Mouse (Mus musculus) lung, adult 2 months (tissue): ENCODE measurements around the gene Dnah8. TPM values are rescaled to one million over a fixed set of nuclear protein-coding genes. Genes with fewer than 3 reads are reported as not detected.

Source experiments
- DNase-seq: peaks from one replicate; pipeline ENCODE4 v3.0.0; 2022
- H3K4me1 ChIP-seq: fragments of 200-500 bp; 2 replicates; pipeline ENCODE4 v1.6.1; 2011; ENCODE audit warnings: low read length; ENCODE audit not compliant: control insufficient read depth, insufficient read depth
- H3K4me3 ChIP-seq: fragments of 200-500 bp; replicated peaks from 2 replicates; pipeline ENCODE3; 2011; ENCODE audit warnings: low read depth, mild to moderate bottlenecking, control low read depth, low read length; ENCODE audit errors: extremely low read depth
- CTCF ChIP-seq: fragments of 200-500 bp; IDR thresholded peaks from 2 replicates; pipeline ENCODE4 v1.5.1; 2011; ENCODE audit warnings: mild to moderate bottlenecking, low read length, control low read depth; ENCODE audit not compliant: insufficient read depth
- POLR2A ChIP-seq: fragments of 200-500 bp; IDR thresholded peaks from 2 replicates; pipeline ENCODE4 v1.6.1; 2011; ENCODE audit warnings: low read depth, mild to moderate bottlenecking, control low read depth, low read length, borderline replicate concordance; ENCODE audit errors: extremely low read depth
- WGBS: fragments of 180-500 bp; shearing (Covaris S2); methylation state at CpG from one replicate; pipeline ENCODE4 v1.1.7; 2018; 5-methylcytosine and 5-hydroxymethylcytosine counted together
- polyA plus RNA-seq: library from polyadenylated mRNA; depleted of rRNA; stranded (reverse); fragments of >200 nt; gene quantifications from 2 replicates; pipeline ENCODE4 v1.2.3, GENCODE M21; 2012

Gene Dnah8
- polyA plus RNA-seq, 1 experiment, result 12.0 TPM

DNA sequence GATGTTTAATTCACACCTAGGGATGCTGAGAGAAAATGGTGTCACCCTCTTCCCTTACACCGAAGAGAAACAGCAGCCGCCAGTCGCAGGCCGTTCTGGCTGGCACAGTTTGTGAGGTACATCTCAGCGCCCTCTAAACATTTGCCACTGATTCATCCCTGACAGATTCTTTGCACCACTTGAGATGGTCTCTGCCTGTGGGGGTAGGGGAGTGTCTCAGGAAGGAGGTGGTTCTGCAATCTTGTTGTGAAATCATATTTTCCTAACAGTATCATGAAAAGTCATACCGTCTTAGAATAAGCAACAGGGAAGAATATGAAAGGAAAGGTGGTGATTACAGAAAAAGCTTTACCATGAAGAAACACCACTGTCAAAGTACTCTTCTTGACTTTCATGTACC is 224.7 kb downstream of the Dnah8 start:
- TF ChIP-seq CTCF, result no peak
- no peak for TF ChIP-seq POLR2A
- WGBS, result 68% methylated on average over 6 of the region's 6 CpGs
- DNase-seq, result no peak
- Histone ChIP-seq H3K4me1 (no peaks in the 10 kb centered on the region), H3K4me3 (no peak overlapping the region)

DNA sequence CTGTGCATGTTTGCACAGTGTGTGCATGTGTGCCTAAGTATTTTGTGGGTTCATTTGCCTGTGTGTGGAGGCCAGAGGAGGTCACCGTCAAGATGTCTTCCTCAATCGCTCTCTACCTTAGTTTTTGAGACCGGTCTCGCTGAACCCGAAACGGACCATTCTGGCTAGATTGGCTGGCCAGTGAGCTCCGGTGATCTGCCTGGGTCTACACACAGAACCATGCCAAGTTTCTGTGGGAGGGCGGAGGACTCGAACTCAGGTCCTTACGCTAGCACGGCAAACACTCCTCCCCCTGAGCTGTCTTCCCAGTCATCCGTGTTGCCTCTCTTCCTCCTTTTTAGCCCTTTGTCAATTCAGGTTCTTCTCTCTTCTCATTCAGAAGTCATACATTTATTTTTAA is 225.7 kb downstream of the Dnah8 start:
- TF ChIP-seq CTCF (no peak), POLR2A (no peak)
- no peak for DNase-seq
- WGBS, result 92% methylated on average over 12 of the region's 12 CpGs
- Histone ChIP-seq H3K4me3 (no peak overlapping the region), H3K4me1 (no peaks in the 10 kb centered on the region)

DNA sequence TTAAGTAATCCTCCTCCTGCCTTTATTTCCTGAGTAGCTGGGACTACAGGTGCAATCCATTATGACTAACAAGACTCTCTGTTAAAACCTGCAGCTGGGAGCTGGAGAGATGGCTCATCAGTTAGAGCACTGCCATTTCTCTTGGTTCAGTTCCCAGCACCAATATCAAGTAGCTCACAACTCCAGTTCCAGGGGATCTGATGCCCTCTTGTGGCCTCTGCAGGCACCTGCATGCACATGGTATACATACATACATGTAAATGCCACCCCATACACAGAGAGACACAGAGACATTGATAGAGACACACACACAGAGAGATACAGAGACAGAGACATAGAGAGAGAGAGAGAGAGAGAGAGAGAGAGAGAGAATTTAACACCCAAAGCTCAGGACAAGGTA is 228.2 kb downstream of the Dnah8 start:
- DNase-seq, result no peak
- Histone ChIP-seq H3K4me3 (no peak overlapping the region), H3K4me1 (peaks cover 2% of the 10 kb centered on the region)
- TF ChIP-seq POLR2A, result no peak
- TF ChIP-seq CTCF, result no peak

DNA sequence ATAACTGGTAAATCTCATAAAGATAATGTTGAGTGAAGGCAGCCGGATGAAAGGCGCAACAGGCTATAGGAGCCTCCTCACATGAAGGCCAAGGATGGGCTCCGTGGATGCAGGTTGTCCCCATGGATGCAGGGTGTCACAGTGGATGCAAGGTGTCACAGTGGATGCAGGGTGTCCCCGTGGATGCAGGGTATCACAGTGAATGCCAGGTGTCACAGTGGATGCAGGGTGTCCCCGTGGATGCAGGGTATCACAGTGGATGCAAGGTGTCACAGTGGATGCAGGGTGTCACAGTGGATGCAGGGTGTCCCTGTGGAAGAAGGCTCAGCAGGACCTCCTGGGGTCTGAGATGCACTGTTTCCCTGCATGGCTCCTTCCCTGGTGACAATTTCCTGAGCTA is 233.2 kb downstream of the Dnah8 start:
- DNase-seq, result no peak
- TF ChIP-seq CTCF, result no peak
- WGBS, result 89% methylated on average over 5 of the region's 5 CpGs
- H3K4me1 ChIP-seq, result peaks cover 8% of the 10 kb centered on the region
- H3K4me3 ChIP-seq, result no peak overlapping the region

DNA sequence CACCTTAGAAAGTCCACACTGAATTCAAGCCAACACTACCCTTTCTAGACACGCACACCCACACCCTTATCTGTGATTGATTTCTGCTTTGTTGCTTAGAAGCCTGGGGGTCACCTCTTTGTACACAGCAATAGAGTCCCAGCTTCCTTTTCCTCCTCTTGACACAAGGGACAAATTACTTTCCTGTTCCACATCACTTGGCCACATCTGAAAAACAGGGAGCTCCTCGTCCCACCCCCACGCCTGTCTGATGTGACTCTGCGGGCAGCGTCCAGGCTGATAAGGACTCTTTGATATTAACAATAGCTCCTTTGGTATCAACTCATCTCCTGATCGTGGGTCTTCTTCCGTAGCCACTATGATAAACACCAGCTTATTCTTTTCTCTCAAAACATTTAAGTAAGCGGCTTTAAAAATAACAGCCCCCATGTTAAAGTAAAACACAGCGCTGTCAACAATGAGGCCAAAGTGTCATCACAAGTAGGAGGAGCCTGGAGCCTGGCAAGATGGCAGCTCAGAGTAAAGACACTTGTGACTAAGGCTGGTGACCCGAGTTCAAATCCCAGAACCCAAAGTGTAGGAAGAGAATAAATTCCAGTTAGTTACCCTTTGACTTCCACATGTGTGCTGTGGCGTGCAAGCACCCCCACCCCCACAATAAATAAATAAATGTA is 234.6 kb downstream of the Dnah8 start:
- 34% methylated on average over 11 of the region's 11 CpGs for WGBS
- TF ChIP-seq POLR2A (no peak), CTCF (no peak)
- no peak for DNase-seq
- Histone ChIP-seq H3K4me1 (peaks cover 11% of the 10 kb centered on the region), H3K4me3 (no peak overlapping the region)

DNA sequence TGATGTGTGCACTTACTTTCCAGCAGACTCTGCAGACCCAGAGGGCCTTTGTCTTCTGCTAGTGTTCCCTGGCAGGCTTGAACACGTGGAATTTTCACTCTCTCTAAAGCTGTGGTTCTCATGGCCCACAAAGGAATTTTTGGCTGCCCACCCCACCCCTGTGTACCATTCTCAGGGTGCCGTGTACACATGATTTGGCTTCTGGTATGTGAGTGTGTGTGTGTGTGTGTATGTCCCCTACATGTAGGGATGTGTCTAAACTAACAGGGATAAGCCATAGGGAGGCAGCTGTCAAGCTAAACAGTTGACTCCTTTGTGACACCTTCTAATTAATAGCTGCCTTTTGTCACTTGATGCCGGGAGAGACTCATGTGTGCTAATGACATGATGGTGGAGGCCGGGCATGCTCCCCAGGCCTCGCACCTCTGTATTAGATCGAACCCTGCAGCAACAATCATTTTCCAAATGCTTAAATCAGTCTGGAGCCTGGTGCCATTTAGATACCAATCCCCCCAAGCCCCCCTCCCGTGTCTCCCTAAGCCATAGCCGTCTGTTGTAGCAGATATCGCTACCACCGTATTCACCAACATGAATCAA is 235.9 kb downstream of the Dnah8 start:
- DNase-seq, result no peak
- 55% methylated on average over 10 of the region's 10 CpGs for WGBS
- TF ChIP-seq CTCF (no peak), POLR2A (no peak)
- no peak overlapping the region for H3K4me3 ChIP-seq
- peaks cover 11% of the 10 kb centered on the region for H3K4me1 ChIP-seq

DNA sequence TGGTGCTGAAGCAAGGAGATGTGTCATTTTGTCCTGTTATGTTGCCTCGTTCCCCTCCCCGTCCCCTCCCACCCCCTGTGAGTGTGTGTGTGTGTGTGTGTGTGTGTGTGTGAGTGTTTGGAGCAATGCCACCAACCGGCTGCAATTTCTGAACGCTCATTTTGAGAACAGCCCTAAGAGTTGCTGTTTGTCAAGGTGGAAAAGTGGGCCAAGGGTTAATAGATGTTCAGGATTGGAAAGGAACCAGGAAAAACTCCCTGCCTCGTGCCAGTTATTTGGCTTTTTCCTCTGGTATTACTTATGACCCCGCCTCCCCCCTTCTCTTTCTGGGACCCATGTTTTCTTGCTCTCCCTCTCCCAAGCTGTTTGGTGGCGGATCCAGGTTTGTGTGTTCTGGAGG is 236.5 kb downstream of the Dnah8 start:
- peaks cover 11% of the 10 kb centered on the region for H3K4me1 ChIP-seq
- DNase-seq, result no peak
- TF ChIP-seq POLR2A (no peak), CTCF (no peak)
- WGBS, result 40% methylated on average over 7 of the region's 7 CpGs
- no peak overlapping the region for H3K4me3 ChIP-seq

DNA sequence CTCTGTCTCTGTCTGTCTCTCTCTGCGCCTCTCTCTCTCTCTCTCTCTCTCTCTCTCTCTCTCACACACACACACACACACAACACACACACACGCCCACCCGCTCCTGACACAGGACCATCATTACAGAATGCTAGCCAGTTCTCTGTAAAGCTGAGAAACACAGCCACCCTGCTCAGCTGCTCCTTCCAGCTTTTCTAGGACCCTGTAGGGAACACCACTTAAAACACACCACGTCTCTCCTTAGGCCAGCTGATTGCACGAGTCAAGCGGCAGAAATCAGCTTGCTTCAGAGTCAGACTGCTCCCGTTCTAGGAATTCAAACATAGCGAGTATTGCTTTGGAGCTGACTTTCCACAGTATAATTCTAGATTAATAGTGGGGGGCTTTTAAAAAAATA is 242.1 kb downstream of the Dnah8 start:
- WGBS, result 56% methylated on average over 8 of the region's 8 CpGs
- Histone ChIP-seq H3K4me3 (no peak overlapping the region), H3K4me1 (peaks cover 5% of the 10 kb centered on the region; the same call in 1 of the 2 replicates)
- TF ChIP-seq POLR2A (no peak), CTCF (no peak)
- DNase-seq, result no peak

DNA sequence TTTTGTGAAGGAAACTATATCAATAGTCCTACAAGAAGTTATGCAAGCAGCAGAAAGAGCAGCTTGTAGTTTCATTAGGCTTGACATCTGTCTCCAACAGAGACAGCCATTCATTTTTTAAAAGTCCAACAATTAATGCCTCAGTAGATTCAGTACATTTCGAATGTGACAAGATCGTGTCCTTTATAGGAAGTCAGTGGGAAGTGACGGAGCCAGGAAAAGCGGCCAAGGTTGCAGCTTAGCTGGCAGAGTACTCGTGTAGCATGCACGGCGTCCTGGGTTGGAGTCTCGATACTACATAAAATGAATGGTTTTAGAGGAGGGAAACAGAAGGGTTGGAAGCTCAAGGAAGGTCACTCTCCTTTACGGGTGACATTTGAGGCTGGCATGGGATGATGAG is 242.8 kb downstream of the Dnah8 start:
- Histone ChIP-seq H3K4me3 (no peak overlapping the region), H3K4me1 (peaks cover 5% of the 10 kb centered on the region; the same call in 1 of the 2 replicates)
- TF ChIP-seq POLR2A (no peak), CTCF (no peak)
- 46% methylated on average over 9 of the region's 9 CpGs for WGBS
- DNase-seq, result no peak

DNA sequence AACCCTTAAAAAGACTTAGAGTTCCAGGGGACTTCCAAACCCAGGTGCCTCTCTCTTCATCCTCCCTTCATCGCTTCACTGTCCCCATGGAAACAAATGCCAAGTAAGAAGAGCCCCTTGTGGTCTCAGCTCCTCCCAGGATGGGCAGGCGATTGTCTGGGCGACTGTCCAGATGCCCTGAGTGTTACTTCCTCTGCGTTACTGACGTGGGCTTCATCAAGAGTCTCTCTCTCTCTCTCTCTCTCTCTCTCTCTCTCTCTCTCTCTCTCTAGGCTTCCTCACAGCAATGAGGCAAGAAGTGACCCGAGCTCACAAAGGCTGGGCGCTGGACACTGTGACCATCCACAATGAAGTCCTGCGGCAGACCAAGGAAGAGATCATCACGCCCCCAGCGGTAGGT is 246.9 kb downstream of the Dnah8 start:
- no peak for TF ChIP-seq CTCF
- peak; percentile 36; the same call in 1 of the 2 replicates for TF ChIP-seq POLR2A
- DNase-seq, result no peak
- Histone ChIP-seq H3K4me1 (peaks cover 2% of the 10 kb centered on the region; the same call in 1 of the 2 replicates), H3K4me3 (peak overlapping the region; percentile 42)
- 26% methylated on average over 10 of the region's 10 CpGs for WGBS

DNA sequence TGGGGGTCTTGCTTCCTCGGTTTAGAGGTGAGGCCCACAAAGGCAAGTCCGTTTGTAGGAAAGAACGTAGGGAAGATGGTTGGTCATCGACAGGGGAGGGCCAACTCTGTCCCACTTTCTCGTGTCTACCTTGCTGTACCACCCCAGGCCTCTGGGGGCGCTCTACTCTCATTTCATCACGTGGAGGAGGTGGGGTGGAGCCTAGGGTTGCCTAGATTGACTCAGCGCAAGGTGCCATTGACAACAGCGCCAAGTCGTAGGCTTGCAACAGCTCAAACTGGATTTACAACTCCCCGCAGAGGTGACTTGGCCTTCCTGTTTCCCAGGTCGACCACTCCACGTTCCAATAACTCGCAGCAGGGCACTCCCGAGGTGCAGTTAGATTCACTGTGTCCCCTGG is 250.1 kb downstream of the Dnah8 start:
- WGBS, result 58% methylated on average over 15 of the region's 15 CpGs
- Histone ChIP-seq H3K4me1 (0 out of 2 replicates have a peak, but pooled peaks cover 2% of the 10 kb centered on the region), H3K4me3 (no peak overlapping the region)
- no peak for TF ChIP-seq POLR2A
- peak; percentile 30; the same call in 1 of the 2 replicates for TF ChIP-seq CTCF
- DNase-seq, result no peak
